Mouse (Mus musculus) G1E (cell line): ENCODE results near the gene Parva.

Experiments used
- CTCF ChIP-seq: IDR thresholded peaks from 2 replicates; pipeline ENCODE4 v1.5.1; 2012; ENCODE audit warnings: low read depth, low read length, inconsistent platforms, mixed read lengths
- GATA1 ChIP-seq: IDR thresholded peaks from 2 replicates; pipeline ENCODE4 v1.6.1; 2012; ENCODE audit warnings: borderline replicate concordance, low read length, inconsistent platforms, mixed read lengths
- POLR2AphosphoS5 ChIP-seq: IDR thresholded peaks from 2 replicates; pipeline ENCODE4 v1.6.1; 2012; ENCODE audit warnings: low read depth, low read length, inconsistent platforms; ENCODE audit not compliant: insufficient replicate concordance

DNA sequence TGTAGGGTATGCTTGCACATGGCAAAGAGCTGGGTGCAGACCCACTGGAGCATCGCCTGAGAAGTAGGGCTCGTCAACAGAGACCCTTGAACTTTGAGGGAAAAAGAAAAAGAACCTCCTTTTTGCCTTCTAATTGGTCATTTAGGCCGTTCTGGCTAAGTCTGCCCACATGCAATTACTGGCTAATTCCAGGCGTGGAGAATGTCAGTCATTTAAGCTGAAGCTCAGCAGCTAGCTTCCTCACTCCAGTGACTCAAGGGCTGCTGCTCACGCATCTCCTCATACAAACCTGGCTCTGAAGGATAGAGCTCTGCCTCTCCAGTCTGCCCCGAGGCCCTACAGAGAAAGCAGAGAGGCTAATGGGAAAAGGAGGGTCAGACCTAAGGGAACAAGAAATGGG, 162.2 kb downstream of the Parva start:
- no peak for TF ChIP-seq CTCF
- no peak for TF ChIP-seq GATA1
- no peak for TF ChIP-seq POLR2AphosphoS5
